Mouse (Mus musculus) adrenal gland (tissue): ENCODE results near the gene Vps4a.
"Not testable (repeated sequence)": the region's sequence is repeated elsewhere in the genome, so short reads cannot be mapped to it uniquely, and the experiment has no call there.

Experiments used
- intact Hi-C: fragments of 180-260 bp; cut with DNase I; formaldehyde crosslinking; loops from one replicate; pipeline ENCODE4 v1.15.1; 2025
- long read RNA-seq, 2 experiments: library from polyadenylated mRNA; unstranded; transcript quantifications; one replicate each; pipeline ENCODE4 v2.0.0; 2020; ENCODE audit warnings: borderline replicate concordance in 1 of 2; ENCODE audit not compliant: insufficient replicate concordance in 1 of 2

Gene Vps4a
- long read RNA-seq, experiment 1, transcript Vps4a-201 (11 exons, 2,178 nt) = major isoform, 59 of 75 reads
- long read RNA-seq, experiment 1, partial matches to known transcripts = 5 of 75 reads
- long read RNA-seq, experiment 1, other reads (novel, unspliced or antisense) = 11 of 75 reads
- long read RNA-seq, experiment 2, transcript Vps4a-201 (11 exons, 2,178 nt) = major isoform, 93 of 103 reads
- long read RNA-seq, experiment 2, partial matches to known transcripts = 4 of 103 reads
- long read RNA-seq, experiment 2, other reads (novel, unspliced or antisense) = 6 of 103 reads

GRCm38 (mm10) chr8:107030650-107031576 is at the start of gene Vps4a:
Vps4a (plus strand) TSS chr8:107031222.
- intact Hi-C loops = no loop called here

DNA sequence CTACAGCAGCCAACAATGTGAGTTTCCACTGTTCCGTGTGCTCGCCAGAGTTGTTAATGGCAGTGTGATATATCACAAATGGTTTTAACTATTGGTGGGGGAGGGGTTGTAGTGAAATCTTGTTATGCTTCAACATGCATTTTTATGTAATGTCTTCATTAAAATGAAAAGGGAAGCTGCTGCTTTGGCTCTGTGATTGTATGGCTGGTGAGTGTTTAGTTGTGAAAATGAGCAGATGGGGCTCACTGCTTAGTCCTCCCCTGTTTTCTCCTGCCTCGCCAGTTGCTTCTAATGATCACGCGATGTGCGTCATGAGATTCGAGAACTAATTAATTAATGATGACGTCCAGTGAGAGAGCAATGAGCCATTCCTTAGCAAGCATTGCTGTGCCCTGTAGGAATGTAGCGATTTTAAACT is 45.6 kb upstream of the Vps4a start:
- intact Hi-C loops = no loop called here

DNA sequence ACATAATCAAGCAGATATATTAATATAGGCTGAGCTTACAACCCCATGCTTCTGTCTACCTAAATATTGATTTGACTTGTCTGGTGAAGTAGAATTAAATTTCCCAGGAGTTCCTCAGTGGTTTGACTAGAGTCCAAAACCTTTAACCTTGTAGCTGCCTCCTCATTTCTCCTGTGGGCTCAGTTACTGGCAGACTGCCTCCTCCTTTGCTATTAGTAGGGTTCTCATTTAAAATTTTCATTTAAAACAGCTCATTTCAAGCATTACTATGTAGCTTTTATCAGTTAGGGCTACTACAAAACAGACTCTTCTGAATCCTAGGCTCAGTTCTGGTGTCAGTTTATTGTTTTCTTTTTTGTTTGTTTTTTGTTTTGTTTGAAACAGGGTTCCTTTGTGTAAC is 45.1 kb upstream of the Vps4a start:
- intact Hi-C loops = no loop called here

DNA sequence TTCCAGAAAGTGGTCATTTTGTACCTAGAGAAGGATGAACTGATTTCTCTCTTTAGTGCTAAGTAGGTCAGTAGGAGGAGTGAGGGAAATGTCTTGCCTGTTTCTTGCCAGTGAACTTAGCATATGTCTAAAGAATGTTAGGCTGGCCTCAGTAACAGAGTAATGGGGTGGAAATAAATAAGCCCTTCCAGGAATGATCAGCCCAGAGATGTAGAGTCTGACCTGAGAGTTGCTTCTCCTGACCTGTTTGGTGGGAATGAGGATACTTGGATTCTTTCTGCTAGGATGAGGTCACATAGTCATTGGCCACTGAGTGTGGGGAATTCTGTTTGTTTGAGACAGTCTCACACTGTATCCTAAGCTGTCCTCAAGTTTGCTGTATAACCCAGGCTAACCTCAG is 43.5 kb upstream of the Vps4a start:
- intact Hi-C loops = no loop called here

DNA sequence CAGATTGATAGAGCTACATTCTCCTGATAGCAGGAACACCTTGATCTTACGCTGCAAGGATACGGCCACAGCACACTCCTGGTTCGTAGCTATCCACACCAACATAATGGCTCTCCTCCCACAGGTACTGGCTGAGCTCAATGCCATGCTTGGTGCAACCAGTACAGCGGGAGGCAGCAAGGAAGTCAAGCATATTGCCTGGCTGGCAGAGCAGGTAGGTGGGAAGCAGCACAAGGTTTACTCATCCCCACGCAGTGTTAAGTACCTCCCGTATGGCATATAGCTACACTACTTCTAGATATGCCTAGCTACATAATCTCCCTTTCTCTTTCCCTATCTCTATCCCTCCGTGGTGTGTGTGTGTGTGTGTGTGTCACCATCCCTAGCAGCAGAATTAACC is 39.6 kb upstream of the Vps4a start:
- intact Hi-C loops = no loop called here

DNA sequence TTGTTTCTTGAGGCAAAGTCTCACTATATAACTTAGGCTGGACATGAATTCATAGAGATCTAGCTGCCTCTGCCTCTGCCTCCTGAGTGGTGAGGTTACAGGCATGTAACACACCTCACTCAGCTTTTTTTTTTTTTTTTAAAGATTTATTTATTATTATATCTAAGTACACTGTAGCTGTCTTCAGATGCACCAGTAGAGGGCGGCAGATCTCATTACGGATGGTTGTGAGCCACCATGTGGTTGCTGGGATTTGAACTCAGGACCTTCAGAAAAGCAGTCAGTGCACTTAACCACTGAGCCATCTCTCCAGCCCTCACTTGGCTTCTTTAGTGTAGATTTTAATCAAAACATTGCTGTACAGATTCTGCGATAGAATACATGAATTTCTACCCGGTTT is 34.7 kb upstream of the Vps4a start:
- intact Hi-C loops = not testable (repeated sequence)

GRCm38 (mm10) chr8:106997416-106997815 is 33.6 kb upstream of the Vps4a start:
- intact Hi-C loops = no loop called here

DNA sequence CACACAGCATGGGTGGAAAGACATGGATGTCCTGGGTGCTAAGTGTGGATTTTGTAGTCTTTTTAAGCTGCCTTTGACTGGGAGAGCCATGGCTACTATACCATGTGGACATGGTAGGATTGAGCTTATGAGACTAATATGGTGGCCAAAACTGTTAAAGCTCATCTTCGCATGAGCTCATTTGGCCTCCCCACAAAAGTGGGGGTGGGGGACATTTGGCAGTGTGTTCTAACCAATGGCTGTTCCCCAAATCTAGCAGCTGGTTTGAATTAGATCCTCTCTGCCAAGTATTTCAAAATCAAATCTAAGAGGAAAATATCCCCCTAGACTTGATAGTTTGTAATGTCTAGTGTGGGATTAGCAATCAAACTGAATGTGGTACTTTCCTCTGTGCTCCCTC is 32.0 kb upstream of the Vps4a start:
- intact Hi-C loops = no loop called here

DNA sequence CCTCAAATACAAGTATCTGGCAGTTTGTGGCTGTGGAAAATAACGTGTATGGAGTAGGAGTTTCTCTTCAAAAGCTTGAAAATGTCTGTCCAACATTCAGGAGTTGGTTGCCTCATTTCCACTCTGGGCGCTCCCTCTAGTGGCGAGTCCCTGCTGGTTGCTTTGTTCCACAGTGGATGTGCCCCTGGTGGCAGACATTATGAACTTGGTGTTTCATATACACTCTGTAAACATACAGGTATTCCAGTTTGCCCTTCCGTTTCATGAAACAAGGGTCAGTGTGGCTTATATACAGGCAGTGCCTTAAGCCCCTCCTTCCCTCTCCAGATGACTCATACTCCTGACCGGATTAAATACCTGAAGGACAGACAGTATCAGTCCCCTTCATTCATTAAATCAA is 28.5 kb upstream of the Vps4a start:
- intact Hi-C loops = loop anchor here (2.0 to 5.0 kb wide), 3 partner anchors 90 to 305 kb away; no protein-coding TSS in a partner anchor

- intact Hi-C loops = no loop called here
Measured at GRCm38 (mm10) chr8:107007795-107008194, 23.2 kb upstream of the Vps4a start.

- intact Hi-C loops = no loop called here
Measured at GRCm38 (mm10) chr8:107012666-107013065, 18.4 kb upstream of the Vps4a start.

- intact Hi-C loops = no loop called here
Measured at GRCm38 (mm10) chr8:107014915-107015314, 16.1 kb upstream of the Vps4a start.

DNA sequence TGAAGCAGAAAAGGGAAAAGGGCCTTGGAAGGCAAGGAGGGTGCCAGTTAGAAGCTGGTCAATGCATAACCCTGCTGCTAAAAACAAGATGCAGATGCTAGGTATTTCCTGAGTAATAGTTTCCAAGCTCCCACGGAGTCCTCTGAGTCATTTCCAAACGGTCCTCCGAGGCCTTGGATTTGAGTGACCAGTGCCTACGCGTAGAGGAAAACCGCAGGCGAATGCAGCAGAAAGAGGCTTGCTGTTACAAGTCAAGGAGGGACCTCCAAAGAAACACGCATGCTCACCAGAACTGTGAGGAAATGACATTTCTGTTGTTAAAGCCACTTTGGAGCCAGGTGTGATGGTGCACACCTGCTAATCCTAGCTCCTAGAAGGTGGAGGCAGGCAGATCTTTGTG is 7.5 kb upstream of the Vps4a start:
- intact Hi-C loops = no loop called here

GRCm38 (mm10) chr8:107029310-107029709 is 1.7 kb upstream of the Vps4a start:
- intact Hi-C loops = no loop called here

- intact Hi-C loops = no loop called here
Measured at GRCm38 (mm10) chr8:107030058-107030457, 964 bp upstream of the Vps4a start.

DNA sequence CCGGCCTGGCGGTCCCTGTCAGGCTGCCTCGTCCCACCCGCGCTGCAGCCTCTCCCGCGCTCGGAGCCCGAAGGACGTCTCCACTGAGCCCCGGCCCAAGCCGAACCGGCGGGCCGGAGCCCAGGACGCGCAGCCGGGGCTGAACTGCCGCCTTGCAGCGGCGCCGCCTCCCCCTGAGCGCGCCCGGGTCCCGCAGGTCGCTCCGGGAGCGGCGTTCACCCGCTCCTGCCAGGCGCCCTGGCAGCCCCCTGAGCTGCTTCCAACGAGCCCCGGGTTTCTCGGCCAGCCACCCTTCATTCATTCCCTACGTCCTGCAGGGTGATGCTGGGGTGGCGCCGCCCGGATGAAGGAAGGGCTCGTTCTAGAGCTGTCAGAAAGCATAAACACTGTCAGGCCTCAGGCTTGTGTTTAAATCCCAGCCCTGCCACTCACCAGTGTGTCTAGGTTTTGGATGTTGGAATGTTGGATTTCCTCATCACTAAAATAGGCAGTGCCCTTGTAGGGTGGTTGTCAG is 612 bp downstream of the Vps4a start:
- intact Hi-C loops = no loop called here

- intact Hi-C loops = not testable (repeated sequence)
Measured at GRCm38 (mm10) chr8:107033609-107034008, 2.6 kb downstream of the Vps4a start.

- intact Hi-C loops = no loop called here
Measured at GRCm38 (mm10) chr8:107035641-107036040, 4.6 kb downstream of the Vps4a start.

GRCm38 (mm10) chr8:107036626-107037025 is 5.6 kb downstream of the Vps4a start:
- intact Hi-C loops = no loop called here

GRCm38 (mm10) chr8:107040632-107041031 is 9.6 kb downstream of the Vps4a start:
- intact Hi-C loops = no loop called here

- intact Hi-C loops = no loop called here
Measured at GRCm38 (mm10) chr8:107045478-107045877, 14.5 kb downstream of the Vps4a start.

DNA sequence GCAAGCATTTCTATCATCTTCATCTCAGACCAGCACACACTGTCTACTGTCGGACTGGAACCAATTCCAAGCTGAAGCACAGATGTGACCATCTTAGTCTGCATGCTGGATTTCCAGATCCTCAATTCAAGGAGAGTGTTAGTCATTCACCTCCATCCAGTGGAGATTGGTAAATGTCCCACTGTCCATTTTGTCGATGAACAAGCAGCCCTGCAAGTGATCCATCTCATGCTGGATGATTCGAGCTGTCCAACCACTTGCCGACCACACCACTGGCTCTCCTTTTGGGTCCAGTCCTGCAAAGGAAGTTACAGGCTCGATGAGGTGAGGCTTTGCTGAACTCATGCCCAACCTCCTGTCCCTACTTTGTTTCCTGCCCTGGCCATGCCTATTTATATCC is 16.0 kb downstream of the Vps4a start:
- intact Hi-C loops = no loop called here
